Mouse (Mus musculus) frontal cortex, postnatal 10 days (tissue): ENCODE measurements at regions not wholly inside any gene's neighbourhood (a gene's known extent, or its start where the extent isn't known, plus 50 kb on each side); places are given as distances from the start of the nearest gene placed in this dataset.

Source experiments
- DNase-seq, 2 experiments: peaks; one replicate each; pipeline ENCODE4 v3.0.0; 2022; ENCODE audit warnings: low spot score in 2 of 2, mixed read lengths in 1 of 2

- DNase-seq, result no peak
Measured at GRCm38 (mm10) chr13:55954346-55954745, 118.4 kb upstream of the Pitx1 start.

- DNase-seq, result no peak
Measured at GRCm38 (mm10) chr13:55953426-55953825, 117.4 kb upstream of the Pitx1 start.

GRCm38 (mm10) chr13:55950773-55951172 lies 114.8 kb upstream of the Pitx1 start:
- no peak for DNase-seq

- DNase-seq, result no peak
Measured at GRCm38 (mm10) chr13:55948591-55948990, 112.6 kb upstream of the Pitx1 start.

- DNase-seq, result no peak
Measured at GRCm38 (mm10) chr13:55948144-55948543, 112.2 kb upstream of the Pitx1 start.

GRCm38 (mm10) chr13:55937417-55937816 lies 101.4 kb upstream of the Pitx1 start:
- no peak for DNase-seq

GRCm38 (mm10) chr13:55937000-55937399 lies 101.0 kb upstream of the Pitx1 start:
- no peak for DNase-seq

- no peak for DNase-seq
Measured at GRCm38 (mm10) chr13:55930637-55931036, 94.6 kb upstream of the Pitx1 start.

GRCm38 (mm10) chr13:55929814-55930213 lies 93.8 kb upstream of the Pitx1 start:
- no peak for DNase-seq

GRCm38 (mm10) chr13:55923505-55924136 lies 87.6 kb upstream of the Pitx1 start:
- no peak for DNase-seq

GRCm38 (mm10) chr13:55917316-55917715 lies 81.3 kb upstream of the Pitx1 start:
- no peak for DNase-seq

- DNase-seq, result no peak
Measured at GRCm38 (mm10) chr13:55912271-55912711, 76.3 kb upstream of the Pitx1 start.

GRCm38 (mm10) chr13:55909941-55910340 lies 73.9 kb upstream of the Pitx1 start:
- no peak for DNase-seq

GRCm38 (mm10) chr13:55904884-55905283 lies 68.9 kb upstream of the Pitx1 start:
- DNase-seq, result no peak

- no peak for DNase-seq
Measured at GRCm38 (mm10) chr13:55902255-55902654, 66.3 kb upstream of the Pitx1 start.

- no peak for DNase-seq
Measured at GRCm38 (mm10) chr13:55900190-55900526, 64.2 kb upstream of the Pitx1 start.

GRCm38 (mm10) chr13:55899501-55900189 lies 63.7 kb upstream of the Pitx1 start:
- DNase-seq, result peak in 1 of 2 experiments; percentile 21

GRCm38 (mm10) chr13:55898999-55899398 lies 63.0 kb upstream of the Pitx1 start:
- no peak for DNase-seq

GRCm38 (mm10) chr13:55898257-55898950 lies 62.4 kb upstream of the Pitx1 start:
- DNase-seq, result no peak

GRCm38 (mm10) chr13:55895505-55895904 lies 59.5 kb upstream of the Pitx1 start:
- no peak for DNase-seq

GRCm38 (mm10) chr13:55893154-55894018 lies 57.4 kb upstream of the Pitx1 start:
- DNase-seq, result no peak

GRCm38 (mm10) chr13:55892250-55892649 lies 56.3 kb upstream of the Pitx1 start:
- no peak for DNase-seq
